Mouse (Mus musculus) MEL (cell line): ENCODE data around the gene Mid1. TPM values are rescaled to one million over a fixed set of nuclear protein-coding genes. Genes with fewer than 3 reads are reported as not detected.
"Not testable (repeated sequence)": the region's sequence is repeated elsewhere in the genome, so short reads cannot be mapped to it uniquely, and the experiment has no call there.

ENCODE experiments used
- DNase-seq: peaks from one replicate; pipeline ENCODE4 v3.0.0; 2011; ENCODE audit warnings: low read depth, low spot score
- H3K27ac ChIP-seq: 2 replicates; pipeline ENCODE4 v1.5.1; 2012; ENCODE audit warnings: low read depth, mild to moderate bottlenecking, control low read depth, low read length, moderate library complexity; ENCODE audit not compliant: control insufficient read depth
- H3K27me3 ChIP-seq, 2 experiments: fragments of 150-350 bp in 1 of 2; sonication (generic) in 1 of 2; 2 replicates each; pipeline ENCODE4 v1.6.1; 2012; ENCODE audit warnings: low read length in 2 of 2, mild to moderate bottlenecking in 2 of 2, improper control_type of control experiment in 1 of 2, moderate library complexity in 1 of 2; ENCODE audit not compliant: insufficient read depth in 2 of 2, control insufficient read depth in 1 of 2
- H3K36me3 ChIP-seq, 2 experiments: 2 replicates each; pipeline ENCODE4 v1.6.1; 2012 to 2014; ENCODE audit warnings: low read length in 2 of 2, improper control_type of control experiment in 1 of 2, inconsistent platforms in 1 of 2, mild to moderate bottlenecking in 1 of 2; ENCODE audit not compliant: insufficient read depth in 2 of 2, control insufficient read depth in 1 of 2
- H3K4me1 ChIP-seq, 2 experiments: fragments of 150-350 bp in 1 of 2; sonication (generic) in 1 of 2; 2 replicates each; pipeline ENCODE4 v1.6.1; 2012; ENCODE audit warnings: low read length in 2 of 2, improper control_type of control experiment in 1 of 2, mild to moderate bottlenecking in 1 of 2; ENCODE audit not compliant: insufficient read depth in 2 of 2, control insufficient read depth in 1 of 2
- H3K4me3 ChIP-seq, 2 experiments: fragments of 150-350 bp in 1 of 2; sonication (generic) in 1 of 2; 2 replicates each; pipeline ENCODE4 v1.5.1; 2012; ENCODE audit warnings: low read depth in 2 of 2, low read length in 2 of 2, mild to moderate bottlenecking in 2 of 2, moderate library complexity in 2 of 2, control low read depth in 1 of 2, improper control_type of control experiment in 1 of 2; ENCODE audit not compliant: control insufficient read depth in 1 of 2, insufficient read depth in 1 of 2
- H3K79me2 ChIP-seq: 2 replicates; pipeline ENCODE4 v1.6.1; 2012; ENCODE audit warnings: mild to moderate bottlenecking, low read length, moderate library complexity; ENCODE audit not compliant: control insufficient read depth, poor library complexity, insufficient read depth
- H3K9ac ChIP-seq: 2 replicates; pipeline ENCODE4 v1.6.1; 2012; ENCODE audit warnings: low read depth, mild to moderate bottlenecking, control low read depth, low read length, moderate library complexity; ENCODE audit not compliant: control insufficient read depth, poor library complexity, severe bottlenecking
- H3K9me3 ChIP-seq: fragments of 150-350 bp; sonication (generic); replicated peaks from 2 replicates; pipeline ENCODE4 v1.6.1; 2012; ENCODE audit warnings: mild to moderate bottlenecking, low read length, improper control_type of control experiment, moderate library complexity; ENCODE audit not compliant: insufficient read depth
- BHLHE40 ChIP-seq: IDR thresholded peaks from 2 replicates; pipeline ENCODE4 v1.6.1; 2012; ENCODE audit warnings: low read depth, mild to moderate bottlenecking, inconsistent platforms, low read length, improper control_type of control experiment, borderline replicate concordance
- EP300 ChIP-seq, 2 experiments: IDR thresholded peaks; 2 replicates each; pipeline ENCODE4 v1.6.1; 2011; ENCODE audit warnings: improper control_type of control experiment in 2 of 2, low read length in 2 of 2, low read depth in 1 of 2, mild to moderate bottlenecking in 1 of 2
- ETS1 ChIP-seq: IDR thresholded peaks from 2 replicates; pipeline ENCODE4 v1.6.1; 2012; ENCODE audit warnings: low read depth, mild to moderate bottlenecking, inconsistent platforms, low read length, improper control_type of control experiment, moderate library complexity
- GABPA ChIP-seq: IDR thresholded peaks from 2 replicates; pipeline ENCODE4 v1.6.1; 2012; ENCODE audit warnings: low read depth, mild to moderate bottlenecking, inconsistent platforms, low read length, improper control_type of control experiment, moderate library complexity
- GATA1 ChIP-seq: IDR thresholded peaks from 2 replicates; pipeline ENCODE4 v1.6.1; 2011; ENCODE audit warnings: low read depth, low read length, improper control_type of control experiment
- KAT2A ChIP-seq: conservative IDR thresholded peaks from 2 replicates; pipeline ENCODE4 v1.6.1; 2012; ENCODE audit warnings: low read depth, low read length, improper control_type of control experiment, inconsistent platforms
- MAX ChIP-seq: IDR thresholded peaks from 2 replicates; pipeline ENCODE4 v1.6.1; 2011; ENCODE audit warnings: low read length, improper control_type of control experiment
- MAZ ChIP-seq: IDR thresholded peaks from 2 replicates; pipeline ENCODE4 v1.6.1; 2012; ENCODE audit warnings: low read depth, mild to moderate bottlenecking, inconsistent platforms, low read length, improper control_type of control experiment
- MYC ChIP-seq: IDR thresholded peaks from 2 replicates; pipeline ENCODE4 v1.6.1; 2011; ENCODE audit warnings: low read depth, mild to moderate bottlenecking, low read length, improper control_type of control experiment, moderate library complexity
- NRF1 ChIP-seq: IDR thresholded peaks from 2 replicates; pipeline ENCODE4 v1.6.1; 2014; ENCODE audit warnings: low read depth, mild to moderate bottlenecking, inconsistent platforms, low read length, improper control_type of control experiment, moderate library complexity; ENCODE audit not compliant: poor library complexity, insufficient read depth, severe bottlenecking
- RCOR1 ChIP-seq: IDR thresholded peaks from 2 replicates; pipeline ENCODE4 v1.6.1; 2012; ENCODE audit warnings: low read depth, mild to moderate bottlenecking, inconsistent platforms, low read length, improper control_type of control experiment
- SIN3A ChIP-seq: IDR thresholded peaks from 2 replicates; pipeline ENCODE4 v1.6.1; 2012; ENCODE audit warnings: low read length, improper control_type of control experiment, inconsistent platforms
- SMC3 ChIP-seq: IDR thresholded peaks from 2 replicates; pipeline ENCODE4 v1.6.1; 2011; ENCODE audit warnings: low read depth, low read length, improper control_type of control experiment
- TAL1 ChIP-seq: IDR thresholded peaks from 2 replicates; pipeline ENCODE4 v1.6.1; 2012; ENCODE audit warnings: mild to moderate bottlenecking, inconsistent platforms, low read length, moderate library complexity, mixed read lengths
- TBP ChIP-seq: IDR thresholded peaks from 2 replicates; pipeline ENCODE4 v1.8.0; 2011; ENCODE audit warnings: low read depth, low read length, improper control_type of control experiment
- USF1 ChIP-seq: IDR thresholded peaks from 2 replicates; pipeline ENCODE4 v1.6.1; 2014; ENCODE audit warnings: low read depth, mild to moderate bottlenecking, inconsistent platforms, low read length, improper control_type of control experiment, moderate library complexity
- ZKSCAN1 ChIP-seq: IDR thresholded peaks from 2 replicates; pipeline ENCODE4 v1.6.1; 2012; ENCODE audit warnings: low read depth, mild to moderate bottlenecking, inconsistent platforms, low read length, improper control_type of control experiment, moderate library complexity
- polyA plus RNA-seq, 2 experiments: library from polyadenylated mRNA; stranded (reverse) in 1 of 2; unstranded in 1 of 2; fragments of >175 nt in 1 of 2; fragments of >200 nt in 1 of 2; gene quantifications; 2 replicates each; pipeline versions ENCODE4 v1.2.1 to v1.2.4; 2012; ENCODE audit warnings: low replicate concordance in 2 of 2, low read depth in 1 of 2; ENCODE audit not compliant: insufficient read length in 2 of 2, insufficient read depth in 1 of 2, missing spikeins in 1 of 2
- total RNA-seq: library from RNA; depleted of rRNA; stranded (reverse); fragments of 300-350 nt; gene quantifications from 2 replicates; pipeline ENCODE4 v1.2.3, GENCODE M21; 2012

The Mid1 gene
- total and polyA plus RNA-seq, 3 experiments: 1.4 to 7.8 TPM; not detected in 1

- no peaks in the 10 kb centered on the region for H3K4me1 ChIP-seq
- H3K79me2 ChIP-seq: no peaks in the 10 kb centered on the region
- 0 out of 4 replicates have a peak, but pooled peaks cover 0 to 2% of the 10 kb centered on the region in 2 experiments for H3K36me3 ChIP-seq
- no peak for DNase-seq
- no peak for TF ChIP-seq GABPA
- no peak for TF ChIP-seq MYC
- TF ChIP-seq NRF1: no peak
- TF ChIP-seq RCOR1: no peak
- no peak for TF ChIP-seq BHLHE40
- no peak for TF ChIP-seq USF1
- TF ChIP-seq EP300 (IDR thresholded peaks at IDR 0.05; ENCODE audit: low read depth in 1 of 2, low read length in 2 of 2): no peak
- no peak for TF ChIP-seq TAL1
- TF ChIP-seq ZKSCAN1: no peak
- TF ChIP-seq MAX: no peak
- TF ChIP-seq SIN3A: no peak
- TF ChIP-seq GATA1: no peak
- no peak for TF ChIP-seq TBP
- TF ChIP-seq ETS1: no peak
- no peak for TF ChIP-seq MAZ
- no peak for TF ChIP-seq SMC3
- no peak for TF ChIP-seq KAT2A
- H3K9ac ChIP-seq: no peak overlapping the region
- H3K27me3 ChIP-seq: no peaks in the 10 kb centered on the region; a peak in 1 of 4 replicates
- H3K27ac ChIP-seq: no peak overlapping the region
- no peak overlapping the region for H3K4me3 ChIP-seq
- no peaks in the 10 kb centered on the region for H3K9me3 ChIP-seq
These were observed 284.3 kb downstream of the Mid1 start for GRCm38 (mm10) chrX:169969337-169969736.

GRCm38 (mm10) chrX:169969765-169970164 is 284.8 kb downstream of the Mid1 start:
- not testable (repeated sequence) for H3K27ac ChIP-seq, H3K4me3 ChIP-seq, H3K4me1 ChIP-seq, H3K9ac ChIP-seq, H3K36me3 ChIP-seq, H3K9me3 ChIP-seq, H3K79me2 ChIP-seq, DNase-seq, H3K27me3 ChIP-seq

- H3K4me3 ChIP-seq, H3K36me3 ChIP-seq, H3K4me1 ChIP-seq, H3K9ac ChIP-seq, H3K9me3 ChIP-seq, H3K27ac ChIP-seq, H3K27me3 ChIP-seq, H3K79me2 ChIP-seq, DNase-seq: not testable (repeated sequence)
These were observed 285.5 kb downstream of the Mid1 start for GRCm38 (mm10) chrX:169970546-169970945.

GRCm38 (mm10) chrX:169971562-169971961 is 286.6 kb downstream of the Mid1 start:
- not testable (repeated sequence) for DNase-seq, H3K27me3 ChIP-seq, H3K36me3 ChIP-seq, H3K9me3 ChIP-seq, H3K79me2 ChIP-seq, H3K27ac ChIP-seq, H3K9ac ChIP-seq, H3K4me3 ChIP-seq, H3K4me1 ChIP-seq

- not testable (repeated sequence) for H3K9me3 ChIP-seq, H3K4me3 ChIP-seq, H3K27me3 ChIP-seq, H3K4me1 ChIP-seq, DNase-seq, H3K27ac ChIP-seq, H3K36me3 ChIP-seq, H3K79me2 ChIP-seq, H3K9ac ChIP-seq
These were observed 287.1 kb downstream of the Mid1 start for GRCm38 (mm10) chrX:169972131-169972530.
